Mouse (Mus musculus): ENCODE measurements around the gene Kif5c.

- TF ChIP-seq CTCF (IDR thresholded peaks at IDR 0.05; ENCODE audit: control insufficient read depth, insufficient read depth, insufficient replicate concordance, low read depth, low read length) = no peak
- no peak for TF ChIP-seq POLR2A (IDR thresholded peaks at IDR 0.05; ENCODE audit: control insufficient read depth, low read depth, low read length)
Observed at GRCm38 (mm10) chr2:49753062-49753461, 134.0 kb downstream of the Kif5c start.

Data from testis, adult 2 months (tissue).